Mouse (Mus musculus): ENCODE results near the gene Pip5k1c.
A peak's percentile ranks its signal among the peaks of the same experiment; 100 is the strongest.

The Pip5k1c gene

DNA sequence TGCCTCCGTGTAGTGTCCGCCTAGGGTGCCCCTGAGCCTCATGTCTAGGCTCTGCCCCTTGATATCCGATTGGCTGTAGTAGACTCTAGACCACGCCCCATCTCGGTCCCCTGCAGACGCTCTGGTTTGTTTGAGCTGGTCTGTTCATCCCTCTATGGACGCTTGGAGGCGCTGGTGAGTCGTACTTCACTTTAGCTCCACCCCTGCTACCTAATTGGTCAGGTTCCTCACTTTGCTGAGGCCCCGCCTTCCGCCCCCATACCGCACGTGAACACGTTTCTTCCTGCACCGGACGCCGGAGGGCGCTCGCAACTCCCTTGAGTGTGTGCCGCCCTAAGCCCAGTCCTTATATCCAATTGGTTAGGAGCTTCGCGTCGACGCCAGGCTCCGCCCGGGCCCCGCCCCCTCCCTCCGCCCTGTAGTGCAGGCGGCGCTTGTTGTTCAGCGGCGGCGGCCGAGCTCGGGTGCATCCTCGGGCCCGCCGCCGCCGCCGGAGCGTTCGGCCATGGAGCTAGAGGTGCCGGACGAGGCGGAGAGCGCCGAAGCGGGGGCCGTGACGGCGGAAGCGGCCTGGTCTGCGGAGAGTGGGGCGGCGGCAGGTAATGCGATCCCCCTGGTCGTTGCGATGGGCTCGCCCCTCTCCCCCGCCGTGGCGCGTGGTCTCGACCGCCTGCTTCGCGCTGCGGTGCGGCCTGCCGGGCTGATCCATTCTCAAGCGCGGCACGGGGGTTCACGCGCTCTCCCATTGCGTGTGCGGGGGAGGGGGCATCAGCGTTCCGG, at the start of gene Pip5k1c:
Gene Pip5k1c, plus strand, starts transcription at position 410 of the 780 bp plus-strand sequence.
- peak; percentile 99 for DNase-seq (ENCODE audit: extremely low spot score, low read depth, low spot score)

DNA sequence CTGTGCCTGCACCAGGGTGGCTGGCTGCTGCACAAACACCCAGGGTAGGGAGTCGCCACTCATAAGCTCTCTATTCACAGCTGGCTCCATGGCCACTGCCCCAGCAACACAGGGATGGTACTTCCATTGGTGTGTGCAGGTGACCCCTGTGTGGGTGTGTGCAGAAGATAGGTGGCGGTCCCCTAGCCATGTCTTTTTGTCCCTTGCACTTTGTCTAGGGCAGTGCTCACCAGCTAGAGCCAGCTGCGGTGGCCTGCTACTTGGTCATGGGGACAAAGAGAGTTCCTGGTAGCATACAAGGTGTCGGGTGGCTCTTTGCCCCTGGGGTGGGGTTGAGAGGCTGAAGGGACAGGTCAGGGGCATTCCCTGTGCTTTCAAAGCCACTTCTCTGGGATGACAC, 48.6 kb upstream of the Pip5k1c start:
- DNase-seq (ENCODE audit: extremely low spot score, low read depth, low spot score) = no peak

- DNase-seq (ENCODE audit: extremely low spot score, low read depth, low spot score) = no peak
These were observed 48.2 kb upstream of the Pip5k1c start for GRCm38 (mm10) chr10:81244595-81244994.

GRCm38 (mm10) chr10:81245166-81245565, 47.6 kb upstream of the Pip5k1c start:
- no peak for DNase-seq (ENCODE audit: extremely low spot score, low read depth, low spot score)

- no peak for DNase-seq (ENCODE audit: extremely low spot score, low read depth, low spot score)
These were observed 45.0 kb upstream of the Pip5k1c start for GRCm38 (mm10) chr10:81247804-81248203.

- DNase-seq (ENCODE audit: extremely low spot score, low read depth, low spot score) = no peak
These were observed 43.3 kb upstream of the Pip5k1c start for GRCm38 (mm10) chr10:81249442-81249841.

DNA sequence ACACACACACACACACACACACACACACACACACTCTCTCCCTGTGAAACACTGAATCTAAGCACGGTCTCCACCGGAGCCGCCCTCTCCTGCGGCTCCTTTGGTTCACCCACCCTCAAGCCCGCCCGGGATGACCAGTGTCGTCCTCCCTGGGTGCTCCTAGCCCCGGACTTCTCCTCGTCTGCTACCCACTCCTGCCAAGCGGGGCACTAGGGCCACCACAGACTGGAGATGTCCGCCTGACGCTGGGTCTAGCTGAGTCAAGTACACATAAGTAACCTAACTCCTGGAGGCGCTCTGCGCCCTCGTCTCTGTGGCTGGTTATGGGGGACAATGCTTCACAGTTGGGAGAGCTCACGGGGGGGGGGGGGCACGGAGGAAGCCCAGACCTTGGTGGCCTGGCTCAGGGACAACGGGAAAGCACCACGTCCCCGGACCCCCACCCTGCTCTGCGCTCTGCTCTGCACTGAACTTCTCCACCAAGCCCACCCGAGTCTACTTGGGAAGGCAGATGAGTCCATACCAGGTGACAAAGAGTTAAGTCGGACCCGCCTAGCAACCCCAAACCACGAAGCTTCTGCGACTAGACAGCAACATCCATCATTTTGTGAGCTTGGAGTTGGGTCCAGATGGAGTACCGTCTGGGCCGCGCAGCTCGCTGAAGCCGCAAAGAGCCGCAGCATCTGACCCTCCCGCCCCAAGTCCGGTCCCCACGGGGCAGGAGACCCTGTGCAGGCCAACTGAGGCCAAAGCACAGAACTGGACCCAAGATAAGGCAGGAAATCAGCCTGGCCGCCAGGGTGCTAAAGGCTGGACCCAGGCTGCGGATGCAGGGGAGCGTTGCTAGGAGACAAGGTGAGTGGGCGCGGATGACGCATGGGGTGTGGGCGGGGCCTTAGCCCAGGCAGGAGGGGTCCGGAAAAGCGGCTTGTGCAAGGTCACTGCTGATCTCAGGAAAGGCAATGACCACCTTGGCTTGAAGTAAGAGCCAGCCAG, 40.0 kb upstream of the Pip5k1c start, which contains the start of gene Matk:
Gene Matk, plus strand, starts transcription at position 512 of the 996 bp plus-strand sequence.
- no peak for DNase-seq (ENCODE audit: extremely low spot score, low read depth, low spot score)

DNA sequence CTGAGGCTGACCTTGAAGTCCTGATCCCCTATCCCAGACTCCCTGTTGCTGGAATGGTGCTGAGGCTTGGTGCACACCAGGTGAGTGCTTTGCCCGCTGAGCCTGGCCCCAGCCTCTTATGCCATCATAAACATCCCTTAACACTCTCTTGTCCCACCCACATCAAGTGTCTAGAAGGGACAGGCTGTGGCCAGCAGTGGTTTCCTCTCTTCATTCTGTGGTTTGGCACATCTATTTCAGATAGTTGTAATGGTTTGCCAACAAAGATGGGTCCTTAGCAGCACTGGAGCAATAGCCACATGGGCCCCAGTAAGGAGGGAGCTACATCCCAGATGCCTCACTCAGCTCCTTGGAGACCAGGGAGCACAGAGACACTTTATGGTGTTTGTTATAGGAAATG, 37.9 kb upstream of the Pip5k1c start:
- DNase-seq (ENCODE audit: extremely low spot score, low read depth, low spot score) = no peak

GRCm38 (mm10) chr10:81257158-81258039, 35.4 kb upstream of the Pip5k1c start:
- DNase-seq (ENCODE audit: extremely low spot score, low read depth, low spot score) = no peak

DNA sequence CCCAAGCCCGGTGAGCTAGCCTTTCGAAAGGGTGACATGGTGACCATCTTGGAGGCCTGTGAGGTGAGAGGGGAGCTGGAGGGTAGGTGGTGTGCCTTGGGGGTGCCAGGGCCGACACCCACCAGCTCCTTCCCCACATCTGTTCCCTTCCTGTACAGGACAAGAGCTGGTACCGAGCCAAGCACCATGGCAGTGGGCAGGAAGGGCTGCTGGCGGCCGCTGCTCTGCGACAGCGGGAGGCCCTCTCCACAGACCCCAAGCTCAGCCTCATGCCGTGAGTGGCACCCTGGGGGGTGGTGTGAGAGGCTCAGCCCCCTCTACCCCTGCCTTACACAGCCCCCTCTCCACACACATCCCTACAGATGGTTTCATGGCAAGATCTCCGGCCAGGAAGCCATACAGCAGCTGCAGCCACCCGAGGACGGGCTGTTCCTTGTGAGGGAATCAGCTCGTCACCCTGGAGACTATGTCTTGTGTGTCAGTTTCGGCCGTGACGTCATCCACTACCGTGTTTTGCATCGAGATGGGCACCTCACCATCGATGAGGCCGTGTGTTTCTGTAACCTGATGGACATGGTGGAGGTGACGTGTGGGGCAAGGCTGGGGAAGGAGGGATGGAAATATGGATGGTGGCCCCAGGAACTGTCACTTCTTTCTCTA, 33.4 kb upstream of the Pip5k1c start:
- DNase-seq (ENCODE audit: extremely low spot score, low read depth, low spot score) = no peak

DNA sequence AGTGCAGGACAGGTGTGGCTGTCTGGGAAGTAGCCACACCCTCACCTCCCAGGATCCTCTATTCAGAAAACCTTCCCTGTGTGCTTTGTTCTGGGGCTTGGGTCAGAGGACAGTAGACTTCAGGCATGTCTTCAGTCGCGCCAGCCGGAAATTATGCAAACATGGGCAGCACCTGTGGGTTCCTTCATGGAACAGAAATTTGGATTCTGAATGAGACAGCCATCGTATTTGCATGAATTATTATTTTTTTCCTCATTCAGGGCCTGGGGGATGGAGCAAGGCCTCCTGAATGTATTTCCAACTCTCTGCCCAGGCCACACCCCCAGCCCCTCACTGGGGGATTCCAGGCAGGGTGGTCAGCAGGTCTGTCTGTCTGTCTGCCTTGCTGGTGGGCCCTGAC, 31.7 kb upstream of the Pip5k1c start:
- DNase-seq (ENCODE audit: extremely low spot score, low read depth, low spot score) = no peak

GRCm38 (mm10) chr10:81265540-81265939, 27.2 kb upstream of the Pip5k1c start:
- DNase-seq (ENCODE audit: extremely low spot score, low read depth, low spot score) = no peak

- DNase-seq (ENCODE audit: extremely low spot score, low read depth, low spot score) = peak; percentile 77
These were observed 26.3 kb upstream of the Pip5k1c start, which contains the start of the genes Mrpl54 and Apba3 for GRCm38 (mm10) chr10:81266211-81267105. Gene Mrpl54, minus strand, starts transcription at chr10:81266934. Gene Apba3, plus strand, starts transcription at chr10:81266960.

DNA sequence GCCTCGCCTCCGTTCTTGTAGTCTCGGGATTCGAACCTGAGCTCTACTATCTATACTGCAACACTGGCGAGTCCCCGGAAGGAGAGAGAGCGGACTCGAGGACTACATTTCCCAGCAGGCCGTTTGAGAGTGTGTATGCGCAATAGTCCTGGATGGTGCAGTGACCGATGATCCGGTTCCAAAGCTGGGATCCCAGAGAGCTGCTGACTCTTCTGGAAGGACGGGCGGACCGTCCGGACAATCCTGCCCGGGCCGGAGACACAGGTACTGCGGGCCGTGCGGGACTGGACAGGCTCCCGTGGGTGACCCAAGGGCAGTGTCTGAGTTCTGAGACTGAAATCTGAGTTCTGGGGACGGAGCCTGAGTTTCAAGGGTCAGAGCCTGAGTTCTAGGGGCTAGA, 24.7 kb upstream of the Pip5k1c start:
- no peak for DNase-seq (ENCODE audit: extremely low spot score, low read depth, low spot score)

GRCm38 (mm10) chr10:81268643-81269412, 23.9 kb upstream of the Pip5k1c start:
- DNase-seq (ENCODE audit: extremely low spot score, low read depth, low spot score) = no peak

DNA sequence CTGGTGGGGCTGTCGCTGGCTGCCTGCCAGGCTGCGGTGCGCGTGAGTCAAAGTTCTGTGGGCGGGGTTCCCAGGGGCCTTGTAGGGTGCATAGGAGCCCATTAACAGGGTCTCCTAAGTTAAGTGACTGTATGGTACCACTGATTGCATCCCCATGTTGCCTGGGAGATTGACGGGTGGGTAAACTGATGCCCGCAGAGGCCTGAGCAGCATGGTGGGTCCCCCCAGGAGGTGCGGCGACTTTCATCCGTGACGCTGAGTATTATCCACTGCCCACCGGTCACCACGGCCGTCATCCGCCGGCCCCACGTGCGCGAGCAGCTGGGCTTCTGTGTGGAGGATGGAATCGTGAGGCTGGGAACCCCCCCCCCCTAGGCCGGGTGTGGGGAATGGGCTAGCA, 20.4 kb upstream of the Pip5k1c start:
- DNase-seq (ENCODE audit: extremely low spot score, low read depth, low spot score) = no peak

DNA sequence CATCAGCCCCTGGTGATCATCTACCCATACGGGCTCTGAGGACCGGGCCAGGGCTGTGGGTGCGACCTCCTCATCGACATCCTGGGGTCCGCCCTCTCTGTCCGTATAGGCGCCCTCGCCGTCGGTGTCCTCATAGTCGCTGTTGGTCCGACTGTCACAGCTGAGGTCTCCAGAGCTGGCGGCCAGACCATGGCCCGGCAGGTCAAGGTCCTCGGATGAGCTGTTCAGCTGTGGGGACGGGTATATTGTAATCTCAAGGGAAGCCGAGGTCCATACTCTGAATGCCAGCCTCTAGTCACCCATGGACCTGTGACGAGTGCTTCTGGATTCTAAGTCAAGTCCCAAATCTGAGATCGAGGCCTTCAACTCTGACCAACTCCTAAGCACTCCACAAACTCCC, 18.9 kb upstream of the Pip5k1c start:
- DNase-seq (ENCODE audit: extremely low spot score, low read depth, low spot score) = no peak

- no peak for DNase-seq (ENCODE audit: extremely low spot score, low read depth, low spot score)
These were observed 15.1 kb upstream of the Pip5k1c start for GRCm38 (mm10) chr10:81277676-81278075.

All from hindlimb bud, embryonic 11.5 days (tissue).